Mouse (Mus musculus) ES-Bruce4 (cell line): ENCODE data around the gene 1500009C09Rik.

Experiments
- CTCF ChIP-seq: IDR thresholded peaks from one replicate; pipeline ENCODE4 v1.8.1; 2011; ENCODE audit warnings: low read depth, low read length
- POLR2A ChIP-seq: IDR thresholded peaks from one replicate; pipeline ENCODE4 v1.8.1; 2011; ENCODE audit warnings: low read length; ENCODE audit not compliant: insufficient read depth

DNA sequence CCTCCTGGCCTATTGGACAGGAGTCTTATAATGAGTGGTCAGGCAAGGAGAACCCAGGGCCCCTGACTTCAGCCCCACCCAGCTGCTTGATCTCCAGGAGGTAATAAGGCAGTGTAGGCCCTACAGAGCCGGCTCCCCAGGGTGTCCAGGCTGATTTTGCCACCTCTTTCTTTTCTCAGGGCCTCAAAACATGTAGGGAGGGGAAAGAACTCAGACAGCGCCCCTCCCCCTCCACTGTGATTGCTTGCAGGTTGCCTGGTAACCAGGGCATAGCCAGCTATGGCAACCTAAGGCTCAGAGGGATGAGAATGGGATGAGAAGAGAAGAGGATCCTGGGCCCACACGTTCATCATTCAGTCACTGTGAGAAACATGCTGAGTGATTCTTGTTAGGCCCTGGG, 16.0 kb downstream of the 1500009C09Rik start:
- TF ChIP-seq CTCF (no peak), POLR2A (no peak)
